Mouse (Mus musculus): ENCODE data around the gene Mrgprd. TPM values are rescaled to one million over a fixed set of nuclear protein-coding genes. Genes with fewer than 3 reads are reported as not detected.

The Mrgprd gene
- total RNA-seq (2022), result not detected

- no peak for DNase-seq
Observed at GRCm38 (mm10) chr7:145314785-145315411, at the start of gene Mrgprd. Mrgprd (plus strand) TSS chr7:145314835.

- DNase-seq, result no peak
Observed at GRCm38 (mm10) chr7:145266011-145266410, 48.6 kb upstream of the Mrgprd start.

GRCm38 (mm10) chr7:145268890-145269289 lies 45.7 kb upstream of the Mrgprd start:
- no peak for DNase-seq

- DNase-seq, result no peak
Observed at GRCm38 (mm10) chr7:145270955-145271354, 43.7 kb upstream of the Mrgprd start.

- no peak for DNase-seq
Observed at GRCm38 (mm10) chr7:145275488-145275887, 39.1 kb upstream of the Mrgprd start.

GRCm38 (mm10) chr7:145281396-145281795 lies 33.2 kb upstream of the Mrgprd start:
- no peak for DNase-seq

- no peak for DNase-seq
Observed at GRCm38 (mm10) chr7:145283041-145283440, 31.6 kb upstream of the Mrgprd start.

GRCm38 (mm10) chr7:145283487-145284187 lies 31.0 kb upstream of the Mrgprd start, which contains the start of gene Tpcn2:
Tpcn2 (minus strand) TSS chr7:145284011.
- peak; percentile 93 for DNase-seq

GRCm38 (mm10) chr7:145284293-145284692 lies 30.3 kb upstream of the Mrgprd start:
- DNase-seq, result no peak

GRCm38 (mm10) chr7:145285476-145285875 lies 29.2 kb upstream of the Mrgprd start:
- DNase-seq, result no peak

- no peak for DNase-seq
Observed at GRCm38 (mm10) chr7:145287410-145287809, 27.2 kb upstream of the Mrgprd start.

GRCm38 (mm10) chr7:145289302-145289701 lies 25.3 kb upstream of the Mrgprd start:
- DNase-seq, result no peak

- no peak for DNase-seq
Observed at GRCm38 (mm10) chr7:145291847-145292246, 22.8 kb upstream of the Mrgprd start.

- DNase-seq, result no peak
Observed at GRCm38 (mm10) chr7:145292726-145293125, 21.9 kb upstream of the Mrgprd start.

- DNase-seq, result no peak
Observed at GRCm38 (mm10) chr7:145293859-145294258, 20.8 kb upstream of the Mrgprd start.

GRCm38 (mm10) chr7:145298666-145299490 lies 15.8 kb upstream of the Mrgprd start:
- no peak for DNase-seq

GRCm38 (mm10) chr7:145299562-145300320 lies 14.9 kb upstream of the Mrgprd start:
- no peak for DNase-seq

GRCm38 (mm10) chr7:145300321-145301007 lies 14.2 kb upstream of the Mrgprd start, which contains the start of gene Mrgprf:
Mrgprf (plus strand) TSS chr7:145300828.
- DNase-seq, result no peak

GRCm38 (mm10) chr7:145301008-145301340 lies 13.7 kb upstream of the Mrgprd start:
- no peak for DNase-seq

GRCm38 (mm10) chr7:145301341-145302005 lies 13.2 kb upstream of the Mrgprd start:
- no peak for DNase-seq

Measured in adrenal gland, adult 8-10 months (tissue).